Mouse (Mus musculus) hindbrain, postnatal 0 days (tissue): ENCODE measurements around the gene Gm20708. TPM values are rescaled to one million over a fixed set of nuclear protein-coding genes. Genes with fewer than 3 reads are reported as not detected.

Source experiments
- ATAC-seq: fragments of 200-750 bp; cut with Nextera tagmentation; 2 replicates; pipeline ENCODE4 v1.8.0; 2017; ENCODE audit warnings: mild to moderate bottlenecking, moderate TSS enrichment, moderate library complexity
- DNase-seq: peaks from one replicate; pipeline ENCODE4 v3.0.0-alpha.2; 2015; ENCODE audit warnings: low spot score
- H3K27ac ChIP-seq: fragments of 300-500 bp; sonication (generic); 2 replicates; pipeline ENCODE4 v1.5.1; 2014; ENCODE audit warnings: mild to moderate bottlenecking
- H3K27me3 ChIP-seq: fragments of 300-500 bp; sonication (generic); 2 replicates; pipeline ENCODE4 v1.6.1; 2014; ENCODE audit warnings: low read length, mixed read lengths; ENCODE audit not compliant: insufficient read depth
- H3K36me3 ChIP-seq: fragments of 300-500 bp; sonication (generic); 2 replicates; pipeline ENCODE4 v1.6.1; 2014; ENCODE audit warnings: low read length, mixed read lengths; ENCODE audit not compliant: insufficient read depth
- H3K4me1 ChIP-seq: fragments of 300-500 bp; sonication (generic); 2 replicates; pipeline ENCODE4 v1.6.1; 2014; ENCODE audit warnings: antibody characterized with exemption, low read length, mixed read lengths; ENCODE audit not compliant: insufficient read depth
- H3K4me2 ChIP-seq: fragments of 300-500 bp; sonication (generic); 2 replicates; pipeline ENCODE4 v1.6.1; 2014; ENCODE audit warnings: low read depth, mild to moderate bottlenecking, low read length, moderate library complexity, mixed read lengths
- H3K4me3 ChIP-seq: fragments of 300-500 bp; sonication (generic); 2 replicates; pipeline ENCODE4 v1.5.1; 2014; ENCODE audit warnings: low read length
- H3K9ac ChIP-seq: fragments of 300-500 bp; sonication (generic); replicated peaks from 2 replicates; pipeline ENCODE4 v1.6.1; 2014; ENCODE audit warnings: mild to moderate bottlenecking, low read length, moderate library complexity, mixed read lengths
- H3K9me3 ChIP-seq: fragments of 300-500 bp; sonication (generic); 2 replicates; pipeline ENCODE4 v1.6.1; 2016; ENCODE audit warnings: low read length, mixed read lengths
- CTCF ChIP-seq: IDR thresholded peaks from 2 replicates; pipeline ENCODE4 v1.5.1; 2016; ENCODE audit warnings: antibody characterized with exemption, control low read depth, low read depth
- WGBS: fragments of 180-500 bp; shearing (Covaris S2); extraction: QIAGEN DNeasy Blood & Tissue Kit; methylation state at CpG from one replicate; pipeline ENCODE4 v1.1.7; 2014; 5-methylcytosine and 5-hydroxymethylcytosine counted together
- polyA plus RNA-seq: library from polyadenylated mRNA; unstranded; fragments of >200 nt; fragmentation: Nextera tagmentation; extraction: Ambion mirVana; gene quantifications from 2 replicates; pipeline ENCODE4 v1.2.1, GENCODE M21; 2015
- total RNA-seq: library from RNA; depleted of rRNA; stranded (reverse); fragments of >200 nt; gene quantifications from 2 replicates; pipeline ENCODE4 v1.2.3, GENCODE M21; 2014

The Gm20708 gene
- total and polyA plus RNA-seq, 2 experiments from 2014 or later = 1.4 TPM; not detected in 1

DNA sequence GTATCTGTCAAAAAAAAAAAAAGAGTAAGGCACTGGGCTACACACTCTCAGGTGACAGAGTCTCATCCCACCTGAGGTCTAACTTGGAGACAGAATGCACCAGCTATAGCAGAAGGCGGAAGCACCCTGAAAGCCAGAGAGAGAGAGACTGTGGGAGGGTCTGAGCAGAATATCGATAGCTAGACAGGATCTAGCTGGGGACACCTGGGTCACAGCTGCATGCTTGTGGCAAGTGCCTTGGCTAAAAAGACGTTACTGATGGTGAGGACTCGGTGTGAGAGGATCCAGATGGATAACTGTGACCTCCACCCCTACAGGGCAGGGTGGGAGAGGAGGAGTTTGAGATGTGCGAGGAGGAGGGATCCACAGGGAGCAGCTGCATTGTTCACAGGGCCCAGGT is 12.5 kb upstream of the Gm20708 start:
- H3K27ac ChIP-seq = no peak overlapping the region

DNA sequence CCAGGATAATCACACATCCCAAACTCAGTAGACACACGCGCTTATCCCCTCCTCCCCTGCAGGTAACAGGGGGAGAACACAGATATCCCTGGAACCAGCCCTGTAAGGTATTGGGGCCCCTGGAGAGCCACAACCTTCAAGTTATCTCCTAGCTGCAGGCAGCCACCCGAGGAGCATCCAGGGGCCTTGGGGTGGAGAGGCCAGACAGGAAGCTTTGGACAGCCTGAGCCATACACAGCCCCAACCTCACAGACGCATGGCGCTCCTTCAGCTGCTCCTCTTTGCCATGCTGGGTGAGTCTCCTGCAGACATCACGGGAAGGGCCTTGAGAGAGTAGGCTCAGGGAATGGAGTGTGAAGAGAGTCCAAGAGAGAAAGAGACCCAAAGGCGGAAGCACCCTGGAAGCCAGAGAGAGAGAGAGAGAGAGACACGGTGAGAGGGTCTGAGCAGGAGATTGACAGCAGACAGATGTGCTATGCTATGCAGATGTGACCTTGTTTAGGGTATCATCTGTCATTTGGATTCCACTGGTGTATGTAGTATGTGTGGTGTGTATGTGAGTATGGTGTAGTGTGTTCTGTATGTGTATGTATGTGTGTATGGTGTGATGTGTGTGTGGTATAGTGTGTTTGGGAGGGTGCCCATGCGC is 11.8 kb upstream of the Gm20708 start, which contains the start of gene 6030468B19Rik:
Gene 6030468B19Rik, plus strand, starts transcription at position 150 of the 649 bp plus-strand sequence.
- ATAC-seq (no peak), DNase-seq (no peak)
- Histone ChIP-seq H3K27me3 (no peaks in the 10 kb centered on the region), H3K9ac (no peak within 1 kb of the TSS), H3K9me3 (no peaks in the 10 kb centered on the region), H3K4me3 (no peak within 1 kb of the TSS), H3K4me1 (no peaks in the 10 kb centered on the region), H3K27ac (no peak within 1 kb of the TSS), H3K4me2 (no peak within 1 kb of the TSS), H3K36me3 (no peaks in the 10 kb centered on the region)
- WGBS = 70% methylated on average over 9 of the region's 9 CpGs
- TF ChIP-seq CTCF = no peak

More for the DNA sequence above, 12.5 kb upstream of the Gm20708 start:
- Histone ChIP-seq H3K4me3 (no peak overlapping the region), H3K4me2 (no peak overlapping the region), H3K27me3 (no peaks in the 10 kb centered on the region; the same call in 1 of the 2 replicates), H3K4me1 (no peaks in the 10 kb centered on the region), H3K36me3 (no peaks in the 10 kb centered on the region), H3K9ac (no peak overlapping the region), H3K9me3 (no peaks in the 10 kb centered on the region)
- ATAC-seq = no peak
- no peak for DNase-seq
- TF ChIP-seq CTCF = no peak
- WGBS = 47% methylated on average over 5 of the region's 5 CpGs

GRCm38 (mm10) chr11:117798160-117798541 is 11.3 kb upstream of the Gm20708 start:
- H3K4me3 ChIP-seq = no peak overlapping the region
- ATAC-seq = no peak
- no peaks in the 10 kb centered on the region for H3K36me3 ChIP-seq
- no peaks in the 10 kb centered on the region for H3K4me1 ChIP-seq
- H3K9me3 ChIP-seq = no peaks in the 10 kb centered on the region
- no peaks in the 10 kb centered on the region for H3K27me3 ChIP-seq
- no peak for TF ChIP-seq CTCF
- no peak overlapping the region for H3K9ac ChIP-seq
- WGBS = 67% methylated on average over 2 of the region's 2 CpGs
- no peak overlapping the region for H3K4me2 ChIP-seq
- H3K27ac ChIP-seq = no peak overlapping the region
- DNase-seq = no peak

GRCm38 (mm10) chr11:117799174-117799573 is 10.3 kb upstream of the Gm20708 start:
- Histone ChIP-seq H3K36me3 (no peaks in the 10 kb centered on the region), H3K27me3 (no peaks in the 10 kb centered on the region), H3K27ac (no peak overlapping the region), H3K9ac (no peak overlapping the region), H3K4me1 (no peaks in the 10 kb centered on the region), H3K9me3 (no peaks in the 10 kb centered on the region), H3K4me2 (no peak overlapping the region), H3K4me3 (no peak overlapping the region)
- no peak for ATAC-seq
- DNase-seq = no peak
- TF ChIP-seq CTCF = no peak
- 72% methylated on average over 5 of the region's 5 CpGs for WGBS

GRCm38 (mm10) chr11:117800038-117800437 is 9.4 kb upstream of the Gm20708 start:
- WGBS = 74% methylated on average over 7 of the region's 7 CpGs
- TF ChIP-seq CTCF = no peak
- ATAC-seq = no peak

GRCm38 (mm10) chr11:117801650-117802049 is 7.8 kb upstream of the Gm20708 start:
- no peak for ATAC-seq
- no peak overlapping the region for H3K9ac ChIP-seq
- no peak overlapping the region for H3K27ac ChIP-seq
- no peak for DNase-seq
- H3K4me1 ChIP-seq = no peaks in the 10 kb centered on the region
- H3K9me3 ChIP-seq = no peaks in the 10 kb centered on the region
- H3K4me3 ChIP-seq = no peak overlapping the region
- no peak overlapping the region for H3K4me2 ChIP-seq
- WGBS = 83% methylated on average over 7 of the region's 7 CpGs
- no peak for TF ChIP-seq CTCF
- no peaks in the 10 kb centered on the region for H3K36me3 ChIP-seq
- no peaks in the 10 kb centered on the region for H3K27me3 ChIP-seq

More at GRCm38 (mm10) chr11:117800038-117800437, 9.4 kb upstream of the Gm20708 start:
- H3K27me3 ChIP-seq = no peaks in the 10 kb centered on the region
- H3K9me3 ChIP-seq = no peaks in the 10 kb centered on the region
- H3K36me3 ChIP-seq = no peaks in the 10 kb centered on the region
- H3K9ac ChIP-seq = no peak overlapping the region
- H3K4me3 ChIP-seq = no peak overlapping the region
- H3K4me2 ChIP-seq = no peak overlapping the region
- DNase-seq = no peak
- no peaks in the 10 kb centered on the region for H3K4me1 ChIP-seq
- no peak overlapping the region for H3K27ac ChIP-seq

DNA sequence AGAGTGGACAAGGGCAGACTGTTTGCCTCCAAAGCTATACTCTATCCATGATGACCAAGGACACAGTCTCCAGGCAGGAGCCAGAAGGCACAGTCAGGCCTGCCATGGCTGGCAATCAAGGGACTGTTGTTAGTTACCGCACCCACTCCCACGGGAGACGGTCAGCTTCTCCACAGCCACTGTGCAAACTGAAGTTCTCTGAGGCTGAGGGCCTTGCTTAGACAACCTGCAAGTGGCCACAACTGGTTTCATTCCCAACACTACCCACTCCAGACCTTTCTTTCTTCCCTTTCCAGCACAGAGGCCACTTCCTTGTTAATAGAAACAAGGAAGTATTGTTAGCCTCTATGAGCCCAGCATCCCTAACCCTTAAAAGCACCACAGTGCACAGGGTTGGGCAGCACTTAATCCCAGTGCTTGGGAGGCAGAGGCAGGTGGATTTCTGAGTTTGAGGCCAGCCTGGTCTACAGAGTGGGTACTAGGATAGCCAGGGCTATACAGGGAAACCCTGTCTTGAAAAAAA is 6.2 kb upstream of the Gm20708 start:
- Histone ChIP-seq H3K9me3 (no peaks in the 10 kb centered on the region), H3K36me3 (no peaks in the 10 kb centered on the region), H3K4me3 (no peak overlapping the region), H3K9ac (no peak overlapping the region), H3K27me3 (no peaks in the 10 kb centered on the region), H3K4me2 (no peak overlapping the region), H3K27ac (no peak overlapping the region), H3K4me1 (no peaks in the 10 kb centered on the region)
- DNase-seq = no peak
- no peak for TF ChIP-seq CTCF
- WGBS = 97% methylated on average over 3 of the region's 3 CpGs
- ATAC-seq = no peak
